Mouse (Mus musculus) brain, embryonic 14.5 days (tissue): Measurements from ENCODE around the gene Mfsd13b.

ENCODE experiments used
- CTCF ChIP-seq: fragments of 200-500 bp; IDR thresholded peaks from 2 replicates; pipeline ENCODE4 v1.5.1; 2012; ENCODE audit warnings: inconsistent platforms, mild to moderate bottlenecking, moderate library complexity, borderline replicate concordance; ENCODE audit not compliant: insufficient read depth, insufficient read length; ENCODE audit errors: extremely low read depth
- POLR2A ChIP-seq: fragments of 200-500 bp; IDR thresholded peaks from 2 replicates; pipeline ENCODE4 v1.6.1; 2012; ENCODE audit warnings: mild to moderate bottlenecking, inconsistent platforms, borderline replicate concordance; ENCODE audit not compliant: poor library complexity, insufficient read depth, insufficient read length, severe bottlenecking; ENCODE audit errors: extremely low read depth

GRCm38 (mm10) chr7:121064309-121064708 lies 82.0 kb downstream of the Mfsd13b start:
- no peak for TF ChIP-seq POLR2A
- TF ChIP-seq CTCF, result peak; percentile 44; the same call in 1 of the 2 replicates
